In genomic region chr2:16312400-16313070, GRCm38 (mm10) we compare ENCODE assay signal across 9 mouse cellular contexts. TPM values are rescaled to one million over a fixed set of nuclear protein-coding genes. Genes with fewer than 3 reads are reported as not detected.
DNase-seq lines count a peak whose midpoint lies in the region; ATAC-seq and TF ChIP-seq lines count a peak whose summit lies in the region.
"Had no signal": no experiment of that assay in that cellular context is flagged by ENCODE, and none has a peak within 500 bp of the region (broad histone marks: within the 10 kb centered on the region; RNA-seq: fewer than 3 reads in every experiment).

No protein-coding gene starts in this region.

- DNase-seq in gastrocnemius, adult 2 months, result no peak
- DNase-seq in gastrocnemius, postnatal 36 days, result no peak
- peak; percentile 23 for DNase-seq in right cerebral cortex, adult 18-20 months
- no peak for DNase-seq in right cerebral cortex, postnatal 25 days
- DNase-seq in embryo, embryonic 11.5 days (ENCODE audit: low read depth, low spot score), result peak; percentile 14
- peak; percentile 77 for DNase-seq in lung, postnatal 0 days (ENCODE audit: low spot score)
- DNase-seq in spleen, adult 12 weeks (ENCODE audit: low spot score), result no peak
- no peak for DNase-seq in testis, postnatal 10 days (ENCODE audit: low spot score)

- H3K9ac ChIP-seq in lung, postnatal 0 days (replicated peaks; ENCODE audit: low read depth), result no peak overlapping the region
- H3K9ac ChIP-seq: midbrain, embryonic 12.5 days had no signal

- H3K27ac ChIP-seq in gastrocnemius, adult 2 months, result no peak overlapping the region
- no peak overlapping the region for H3K27ac ChIP-seq in lung, postnatal 0 days (ENCODE audit: low read length)
- H3K27ac ChIP-seq: midbrain, embryonic 12.5 days had no signal

- intact Hi-C loops in gastrocnemius, adult 2 months (cut with DNase I), result no loop called here
- intact Hi-C loops in gastrocnemius, postnatal 36 days (cut with DNase I), result no loop called here

- no peaks in the 10 kb centered on the region for H3K27me3 ChIP-seq in lung, postnatal 0 days (replicated peaks; ENCODE audit: insufficient read depth, low read length)
- H3K27me3 ChIP-seq: midbrain, embryonic 12.5 days had no signal

- WGBS in lung, postnatal 0 days, result 36% methylated on average over 4 of the region's 4 CpGs

- H3K4me3 ChIP-seq in gastrocnemius, adult 2 months, result no peak overlapping the region
- no peak overlapping the region for H3K4me3 ChIP-seq in lung, postnatal 0 days (ENCODE audit: low read depth, low read length)
- H3K4me3 ChIP-seq: midbrain, embryonic 12.5 days had no signal

- TF ChIP-seq EP300 in lung, postnatal 0 days (IDR thresholded peaks at IDR 0.05), result peak; percentile 72

- no peak overlapping the region for H3K4me2 ChIP-seq in lung, postnatal 0 days (replicated peaks; ENCODE audit: low read depth, low read length)
- H3K4me2 ChIP-seq: midbrain, embryonic 12.5 days had no signal

- TF ChIP-seq CTCF in gastrocnemius, adult 2 months (IDR thresholded peaks at IDR 0.05), result peak; percentile 67
- TF ChIP-seq CTCF in lung, postnatal 0 days (IDR thresholded peaks at IDR 0.05), result peak; percentile 74

- no peaks in the 10 kb centered on the region for H3K9me3 ChIP-seq in lung, postnatal 0 days (ENCODE audit: low read length)
- H3K9me3 ChIP-seq: midbrain, embryonic 12.5 days had no signal

- H3K36me3 ChIP-seq in lung, postnatal 0 days (ENCODE audit: insufficient read depth, low read length), result no peaks in the 10 kb centered on the region
- H3K36me3 ChIP-seq: midbrain, embryonic 12.5 days had no signal

- peak; percentile 65 for ATAC-seq in lung, postnatal 0 days

- no peaks in the 10 kb centered on the region for H3K4me1 ChIP-seq in lung, postnatal 0 days (ENCODE audit: insufficient read depth, low read depth, low read length)
- H3K4me1 ChIP-seq: midbrain, embryonic 12.5 days had no signal

RNA-seq across cellular contexts. Expression of gene Plxdc2, which starts 43.6 kb away (rescaled TPM):
- total RNA-seq in gastrocnemius, adult 2 months (2021), result 10 to 100 TPM; 12.1 to 18.4 TPM
- total RNA-seq in gastrocnemius, postnatal 36 days (2021), result 10 to 100 TPM; 12.5 to 13.3 TPM
- polyA plus RNA-seq in lung, postnatal 0 days (2015; fragmentation: Nextera tagmentation; extraction: Ambion mirVana), result 108 and 113 TPM in 2 replicates

Comparison
In these comparisons a context has a peak if more than half of its experiments do, and no peak if none do; other contexts are left out.
1. DNase-seq: peak in right cerebral cortex, adult 18-20 months (single experiment), embryo, embryonic 11.5 days (single experiment) and lung, postnatal 0 days (single experiment); none in gastrocnemius, adult 2 months (single experiment), gastrocnemius, postnatal 36 days (0 of 2), right cerebral cortex, postnatal 25 days (single experiment), spleen, adult 12 weeks (single experiment) and testis, postnatal 10 days (single experiment).